Mouse (Mus musculus) heart, adult 2 months (tissue): ENCODE data around the gene Gm49369.

Experiments
- CTCF ChIP-seq: fragments of 200-600 bp; IDR thresholded peaks from 2 replicates; pipeline ENCODE4 v1.8.1; 2022; ENCODE audit warnings: antibody characterized with exemption, mild to moderate bottlenecking, moderate library complexity
- EP300 ChIP-seq: fragments of 200-500 bp; IDR thresholded peaks from 2 replicates; pipeline ENCODE4 v1.6.1; 2011; ENCODE audit warnings: low read depth, low read length, control low read depth; ENCODE audit not compliant: insufficient read depth
- POLR2A ChIP-seq: fragments of 200-500 bp; IDR thresholded peaks from 2 replicates; pipeline ENCODE4 v1.6.1; 2011; ENCODE audit warnings: mild to moderate bottlenecking, low read depth, low read length, control low read depth; ENCODE audit not compliant: insufficient read depth

DNA sequence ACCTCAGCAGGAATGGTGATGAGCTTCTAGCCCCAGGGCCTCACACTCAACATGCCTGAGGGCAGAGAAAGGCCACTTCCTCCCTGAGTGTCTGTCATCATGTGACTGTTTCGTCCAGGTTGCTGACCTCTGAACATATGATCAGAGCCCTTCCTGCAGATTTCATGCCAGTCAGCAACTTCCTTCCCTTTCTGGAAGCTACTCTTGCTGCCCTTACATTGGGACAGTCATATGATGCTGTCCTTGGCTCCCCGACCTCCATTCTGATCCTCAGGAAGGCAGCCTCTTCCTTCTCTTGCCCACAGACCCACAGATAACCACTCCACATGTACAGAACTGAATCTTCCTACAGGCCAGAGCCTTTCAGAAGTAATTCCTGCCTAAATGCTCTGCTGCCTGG is 15.6 kb upstream of the Gm49369 start:
- TF ChIP-seq CTCF (no peak), POLR2A (no peak), EP300 (no peak)
